Mouse (Mus musculus): ENCODE measurements around the gene Cux2.
A peak's percentile ranks its signal among the peaks of the same experiment; 100 is the strongest.

Cux2 gene

GRCm38 (mm10) chr5:121820161-121820560 lies 229.7 kb downstream of the Cux2 start:
- peak in 1 of 2 experiments; percentile 7 for DNase-seq (ENCODE audit: low spot score in 2 of 2)

DNA sequence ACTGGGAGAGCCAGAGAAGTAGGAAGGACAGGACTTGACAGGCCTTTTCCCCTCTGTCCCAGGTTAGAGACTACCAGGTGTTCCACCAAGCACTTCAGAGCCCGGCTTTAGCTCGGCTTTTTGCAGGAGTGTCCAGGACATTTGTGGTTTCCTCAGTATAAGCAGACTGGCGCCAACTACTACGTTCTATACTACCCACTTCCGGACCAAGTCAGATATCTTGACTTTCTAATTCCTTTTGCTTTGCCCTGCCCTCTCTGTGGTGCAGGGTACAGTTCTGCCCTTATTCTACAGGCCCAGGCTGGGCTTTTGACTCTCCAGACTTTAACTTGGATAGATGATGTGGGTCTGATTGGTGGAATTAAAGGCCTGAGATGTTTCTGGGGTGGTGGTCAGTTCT lies 230.3 kb downstream of the Cux2 start:
- DNase-seq (ENCODE audit: low spot score in 2 of 2), result peak in 1 of 2 experiments; percentile 17

- no peak for DNase-seq (ENCODE audit: low spot score in 2 of 2)
Observed at GRCm38 (mm10) chr5:121818862-121819261, 231.0 kb downstream of the Cux2 start.

- DNase-seq (ENCODE audit: low spot score in 2 of 2), result no peak
Observed at GRCm38 (mm10) chr5:121818401-121818800, 231.5 kb downstream of the Cux2 start.

GRCm38 (mm10) chr5:121817551-121817950 lies 232.4 kb downstream of the Cux2 start:
- no peak for DNase-seq (ENCODE audit: low spot score in 2 of 2)

GRCm38 (mm10) chr5:121816611-121817010 lies 233.3 kb downstream of the Cux2 start:
- DNase-seq (ENCODE audit: low spot score in 2 of 2), result no peak

- DNase-seq (ENCODE audit: low spot score in 2 of 2), result no peak
Observed at GRCm38 (mm10) chr5:121815867-121816380, 234.0 kb downstream of the Cux2 start.

DNA sequence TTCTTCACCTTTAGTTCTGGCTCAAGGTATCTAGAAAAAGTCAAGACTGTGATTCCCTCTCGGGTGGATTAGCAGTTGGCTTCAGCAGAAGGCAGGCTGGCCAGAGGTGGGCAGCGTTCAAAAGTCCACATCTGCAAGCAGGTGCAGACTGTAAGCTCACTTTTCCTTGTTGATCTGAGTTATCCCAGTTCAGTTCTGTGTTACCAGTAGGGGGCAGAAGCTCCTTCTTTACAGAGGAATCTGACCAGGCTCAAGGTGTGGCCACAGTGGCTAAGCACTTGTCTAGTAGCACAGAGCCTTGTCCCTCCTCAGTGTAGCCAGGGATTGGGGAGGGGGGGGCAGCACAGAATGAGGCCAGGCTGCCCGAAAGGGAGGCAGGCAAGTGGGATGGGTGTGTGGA lies 234.8 kb downstream of the Cux2 start:
- peak in 1 of 2 experiments; percentile 49 for DNase-seq (ENCODE audit: low spot score in 2 of 2)

DNA sequence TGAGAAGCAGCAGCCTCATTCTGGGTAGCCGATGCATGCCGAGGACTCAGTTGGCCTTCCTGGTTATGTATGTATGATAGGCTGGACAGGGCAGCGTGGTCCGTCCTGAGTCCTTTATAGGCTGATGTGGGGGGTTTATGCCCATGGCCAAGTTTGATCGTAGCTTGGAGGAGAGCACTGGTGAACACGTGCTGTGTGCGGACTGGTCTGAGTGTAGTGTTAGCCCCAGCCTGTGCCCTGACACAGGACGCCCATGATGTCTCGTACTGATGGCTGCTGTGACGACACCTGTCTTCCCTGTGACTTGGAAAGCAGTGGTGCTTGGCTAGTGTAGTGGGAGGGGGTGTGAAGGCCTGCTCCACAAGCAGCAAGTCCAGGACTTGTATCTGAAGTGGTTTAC lies 236.2 kb downstream of the Cux2 start:
- no peak for DNase-seq (ENCODE audit: low spot score in 2 of 2)

- no peak for DNase-seq (ENCODE audit: low spot score in 2 of 2)
Observed at GRCm38 (mm10) chr5:121812526-121813243, 237.2 kb downstream of the Cux2 start.

- no peak for DNase-seq (ENCODE audit: low spot score in 2 of 2)
Observed at GRCm38 (mm10) chr5:121811485-121811931, 238.4 kb downstream of the Cux2 start.

DNA sequence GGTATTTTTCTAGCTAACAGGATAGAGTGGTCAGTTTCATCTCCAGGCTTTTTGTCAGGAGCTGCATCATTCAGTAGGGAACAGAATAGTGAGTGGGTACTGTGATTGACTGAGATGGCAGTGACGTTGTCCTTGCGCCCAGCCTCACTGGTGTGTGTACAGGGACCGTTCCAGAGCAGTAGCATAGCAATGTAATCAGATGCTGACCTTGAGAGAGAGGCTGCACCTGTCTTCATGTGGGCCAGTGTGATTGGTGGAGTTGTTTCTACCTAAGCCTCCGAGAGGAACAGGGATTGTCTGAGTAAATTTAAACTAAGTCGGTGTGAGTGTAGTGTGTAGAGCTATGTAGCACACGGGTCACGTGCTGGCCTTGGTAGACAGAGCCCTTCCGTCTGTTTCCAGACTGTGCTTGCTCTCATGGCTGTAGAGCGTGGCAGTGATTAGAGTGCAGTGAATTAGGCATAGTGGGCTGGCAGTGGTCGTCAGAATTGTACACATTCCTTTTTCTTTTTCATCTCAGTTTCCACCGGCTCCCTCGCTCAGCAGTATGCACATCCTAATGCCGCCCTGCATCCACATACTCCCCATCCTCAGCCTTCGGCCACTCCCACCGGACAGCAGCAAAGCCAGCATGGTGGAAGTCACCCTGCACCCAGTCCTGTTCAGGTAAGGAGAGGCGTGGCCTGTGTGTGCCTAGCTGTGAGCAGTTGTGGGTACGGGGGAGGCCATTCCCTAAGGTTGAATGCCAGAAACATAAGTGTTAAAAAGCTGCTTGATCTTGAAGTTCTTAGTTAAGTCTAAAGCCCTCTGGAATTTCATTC lies 239.4 kb downstream of the Cux2 start:
- no peak for DNase-seq (ENCODE audit: low spot score in 2 of 2)

- DNase-seq (ENCODE audit: low spot score in 2 of 2), result no peak
Observed at GRCm38 (mm10) chr5:121809667-121810224, 240.2 kb downstream of the Cux2 start.

GRCm38 (mm10) chr5:121808202-121808601 lies 241.7 kb downstream of the Cux2 start:
- no peak for DNase-seq (ENCODE audit: low spot score in 2 of 2)

DNA sequence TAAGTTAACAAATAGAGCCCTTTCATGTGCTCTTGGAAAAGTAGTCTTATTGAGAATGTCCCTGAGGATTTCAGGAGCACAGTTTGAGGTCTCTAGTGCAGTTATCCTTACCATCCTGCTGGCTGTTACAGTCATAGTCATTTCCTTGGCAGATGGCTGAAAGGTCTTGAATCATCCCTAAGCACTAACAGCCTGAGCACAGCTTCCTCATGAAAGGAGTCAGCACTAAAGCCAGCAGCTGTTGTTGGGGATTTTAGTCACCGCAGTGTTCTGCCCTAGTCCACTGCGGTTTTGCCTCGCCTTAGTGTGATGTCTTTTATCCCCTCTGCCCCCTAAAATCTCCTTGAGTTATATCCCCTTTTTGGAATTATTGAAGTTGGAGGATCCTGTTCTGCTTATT lies 242.7 kb downstream of the Cux2 start:
- no peak for DNase-seq (ENCODE audit: low spot score in 2 of 2)

Data from cerebellum, postnatal 4 days (tissue).